Mouse (Mus musculus) kidney, adult 8-10 months (tissue): ENCODE data around the gene Cdt1.

Source experiments
- DNase-seq, 2 experiments: peaks; one replicate each; pipeline ENCODE4 v3.0.0; 2022

Cdt1 gene

GRCm38 (mm10) chr8:122574667-122575251 lies 6.9 kb downstream of the Cdt1 start:
- peak in 1 of 2 experiments; percentile 50 for DNase-seq

GRCm38 (mm10) chr8:122575286-122575685 lies 7.5 kb downstream of the Cdt1 start:
- DNase-seq: no peak

DNA sequence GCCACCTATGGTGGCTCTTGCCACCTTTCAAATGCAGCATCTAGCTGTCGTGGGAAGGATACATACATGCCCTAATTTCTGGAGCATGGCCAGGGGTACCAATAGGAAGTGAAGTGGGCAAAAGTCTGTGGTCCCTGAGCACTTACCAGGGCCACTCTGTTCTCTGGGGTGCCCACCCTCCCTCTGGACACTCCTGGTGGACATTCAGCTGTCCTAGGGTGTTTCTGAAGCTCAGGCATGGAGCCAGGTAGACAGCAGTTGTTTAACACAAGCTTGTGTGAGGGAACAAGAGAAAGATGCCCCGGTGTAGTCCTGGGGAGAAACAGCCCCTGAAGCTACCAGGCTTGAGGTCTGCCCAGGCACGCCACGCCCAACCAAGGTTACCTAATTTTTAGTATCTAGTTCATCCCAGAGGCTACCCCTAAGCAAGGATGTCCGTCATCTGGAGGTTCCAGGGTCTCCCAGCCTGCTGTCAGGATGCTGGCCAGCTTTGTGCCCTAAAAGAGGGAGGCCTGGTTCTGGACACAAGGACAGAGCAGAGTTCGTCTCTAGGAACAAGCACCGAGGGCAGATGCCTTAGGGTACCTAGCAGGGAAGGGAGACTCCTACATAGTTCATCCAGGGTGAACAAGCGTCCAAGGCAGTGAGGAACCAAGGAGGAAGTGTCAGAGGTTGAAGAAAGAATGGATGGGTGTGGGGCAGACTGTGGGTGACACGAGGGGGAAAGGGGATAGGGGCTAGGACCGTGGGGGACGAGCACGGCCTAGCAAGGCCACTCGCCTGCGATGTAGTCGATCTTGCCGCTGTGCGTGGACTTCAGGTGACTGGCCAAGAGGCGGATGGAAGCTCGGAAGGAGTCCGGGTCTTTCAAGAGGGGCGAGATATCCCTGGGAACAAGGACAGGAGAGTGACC lies 8.2 kb downstream of the Cdt1 start:
- DNase-seq: no peak

- DNase-seq: peak; percentile 95 to 98
Observed at GRCm38 (mm10) chr8:122576648-122577022, 8.8 kb downstream of the Cdt1 start, which contains the start of gene Aprt. Gene Aprt, minus strand, starts transcription at chr8:122576909.

DNA sequence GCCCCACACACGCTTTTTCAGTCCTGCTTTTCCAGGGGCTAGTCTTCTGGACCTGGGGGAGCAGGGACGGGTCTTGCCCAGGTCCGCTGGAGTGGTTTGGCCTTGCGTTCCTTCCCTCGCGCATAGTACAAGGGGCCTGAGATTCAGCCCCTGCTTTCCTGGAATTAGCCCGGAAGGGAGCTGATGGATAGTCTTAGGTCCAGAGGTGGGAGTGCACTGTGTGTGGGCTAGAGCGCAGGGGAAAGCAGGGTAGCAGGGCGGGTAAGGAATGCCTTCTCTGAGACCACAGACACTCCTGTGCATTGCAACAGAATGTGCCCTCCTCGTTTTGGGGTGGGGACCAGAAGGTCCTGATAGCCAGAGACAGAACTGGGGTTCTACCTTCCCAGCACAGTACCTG lies 9.3 kb downstream of the Cdt1 start:
- no peak for DNase-seq

- no peak for DNase-seq
Observed at GRCm38 (mm10) chr8:122579196-122579595, 11.4 kb downstream of the Cdt1 start.

DNA sequence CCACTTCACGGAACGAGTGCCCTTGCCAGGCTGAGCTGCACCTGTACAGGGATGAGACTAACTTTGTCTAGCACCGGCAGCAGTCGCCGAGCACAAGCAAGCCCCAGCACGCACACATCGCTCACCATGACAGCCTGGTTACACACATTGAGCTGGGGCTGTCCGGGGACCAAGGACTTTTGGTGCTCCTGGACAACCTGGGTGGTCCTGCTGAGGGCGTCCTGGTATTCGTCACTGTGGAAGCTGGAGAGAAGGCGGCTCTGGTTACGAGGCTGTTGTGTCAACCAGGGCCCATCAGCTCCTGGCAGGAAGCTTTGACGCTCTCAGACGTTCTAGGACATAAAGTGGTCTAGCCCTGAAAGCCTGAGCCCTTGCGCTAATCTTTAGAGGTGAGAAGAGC lies 13.1 kb downstream of the Cdt1 start:
- DNase-seq: no peak

- no peak for DNase-seq
Observed at GRCm38 (mm10) chr8:122584981-122585380, 17.2 kb downstream of the Cdt1 start.

GRCm38 (mm10) chr8:122585411-122585891 lies 17.6 kb downstream of the Cdt1 start:
- DNase-seq: no peak

GRCm38 (mm10) chr8:122586171-122586570 lies 18.4 kb downstream of the Cdt1 start:
- no peak for DNase-seq

DNA sequence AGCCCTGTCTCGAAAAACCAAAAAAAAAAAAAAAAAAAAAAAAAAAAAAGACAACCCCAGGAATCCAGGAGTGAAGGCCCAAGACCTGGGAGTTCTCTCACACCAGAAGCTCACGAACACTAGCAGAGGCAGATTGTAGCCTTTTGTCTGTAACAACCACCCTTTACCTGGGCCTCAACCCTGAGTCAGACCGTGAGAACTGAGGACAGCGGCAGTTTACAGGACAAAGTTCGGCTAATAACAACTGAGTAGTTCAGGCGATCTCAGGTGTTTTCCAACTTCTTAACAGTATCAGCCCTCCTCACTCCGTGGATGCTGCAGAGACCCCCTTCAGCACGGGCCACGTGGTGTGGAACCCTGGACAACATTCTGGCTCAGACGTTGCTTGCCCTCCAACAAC lies 18.9 kb downstream of the Cdt1 start:
- DNase-seq: no peak

DNA sequence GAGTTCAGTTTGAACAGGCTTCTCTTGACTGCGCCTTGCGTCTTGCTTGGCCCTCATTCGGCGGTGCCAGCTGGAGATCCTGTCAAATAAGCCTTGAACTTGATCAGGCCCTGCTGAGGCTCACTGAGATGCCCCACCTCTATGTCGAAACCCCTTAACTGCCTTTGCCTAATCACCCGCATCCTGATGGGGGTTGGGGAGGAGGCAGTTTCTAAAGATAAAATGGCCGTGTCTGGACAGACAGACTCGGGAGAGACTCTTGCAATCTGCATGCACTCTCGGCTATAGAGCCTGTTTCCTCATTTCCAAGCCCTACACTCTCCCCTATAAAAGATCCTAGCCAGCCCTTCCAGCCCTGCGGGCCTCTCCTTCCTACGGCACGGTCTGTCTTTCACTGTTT lies 25.4 kb downstream of the Cdt1 start:
- DNase-seq: no peak

DNA sequence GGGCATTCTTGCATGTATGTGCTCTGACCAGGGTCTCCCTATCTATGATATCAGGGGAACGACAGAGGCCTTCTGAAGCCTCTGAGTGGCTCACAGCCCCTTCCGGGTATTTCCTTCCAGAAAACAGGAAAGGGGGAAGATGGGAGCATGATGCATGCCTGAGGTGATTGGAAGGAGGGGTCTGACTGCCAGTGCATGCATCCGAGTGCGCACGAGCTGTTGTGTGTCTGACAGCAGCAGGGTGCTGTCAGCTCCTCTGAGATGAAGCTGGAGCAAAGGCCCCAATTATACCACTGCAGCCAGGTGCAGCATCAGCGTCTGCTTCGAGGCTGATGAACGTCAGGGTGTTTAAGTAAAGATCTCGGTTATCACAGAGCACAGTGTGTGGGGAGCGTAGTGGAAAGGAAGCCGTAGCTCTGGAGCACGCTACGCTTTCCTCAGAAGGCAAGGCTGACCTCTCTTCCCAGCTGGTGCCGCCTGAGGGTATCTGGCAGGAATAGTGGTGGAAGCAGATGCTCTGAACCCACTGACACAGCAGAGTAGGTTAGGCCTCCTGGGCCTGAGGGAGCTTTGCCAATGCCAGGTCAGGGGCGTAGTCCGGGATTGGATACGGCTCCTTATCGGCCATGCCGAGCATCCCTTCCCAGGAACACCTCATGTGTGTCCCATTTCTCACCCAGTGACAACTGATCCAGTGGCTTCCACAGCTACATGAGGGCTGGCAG lies 26.1 kb downstream of the Cdt1 start:
- DNase-seq: no peak

DNA sequence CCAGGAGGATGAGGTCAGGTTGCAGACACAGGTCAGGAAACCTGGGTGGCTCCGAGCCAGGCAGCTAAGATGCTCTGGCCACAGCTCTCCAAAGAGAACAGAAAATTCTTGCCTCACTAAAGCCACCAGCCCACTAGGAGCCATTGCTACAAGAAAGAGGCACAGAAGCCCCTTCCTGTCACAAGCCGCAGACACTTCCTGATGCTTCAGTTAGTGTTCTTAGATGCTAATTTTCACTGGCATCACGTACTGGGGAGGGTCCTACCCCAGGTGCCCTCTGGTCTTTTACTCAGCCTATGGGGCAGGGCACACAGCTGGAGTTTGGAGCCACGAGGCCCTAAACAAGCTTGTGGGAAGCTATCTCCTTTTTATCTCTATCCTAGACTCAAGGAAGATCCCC lies 28.2 kb downstream of the Cdt1 start:
- no peak for DNase-seq

DNA sequence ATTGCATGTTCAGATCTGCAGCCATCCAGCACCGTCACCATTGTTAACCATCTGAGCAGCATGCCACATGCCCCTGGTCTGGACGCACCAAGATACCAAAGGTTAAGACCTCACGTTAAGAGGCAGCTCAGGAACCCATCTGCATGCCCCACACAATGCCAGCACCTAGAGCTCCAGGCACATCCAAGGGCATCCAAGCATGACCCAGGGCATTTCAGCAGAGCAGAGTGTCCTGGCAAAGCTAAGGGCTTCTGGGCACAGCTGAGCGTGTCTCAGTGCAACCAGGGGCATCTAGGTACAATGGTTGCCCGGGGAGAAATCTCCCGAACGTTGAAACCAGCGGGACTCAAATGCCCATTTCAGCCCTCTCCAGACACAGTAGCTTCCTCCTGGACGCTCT lies 32.9 kb downstream of the Cdt1 start:
- peak; percentile 77 to 80 for DNase-seq

DNA sequence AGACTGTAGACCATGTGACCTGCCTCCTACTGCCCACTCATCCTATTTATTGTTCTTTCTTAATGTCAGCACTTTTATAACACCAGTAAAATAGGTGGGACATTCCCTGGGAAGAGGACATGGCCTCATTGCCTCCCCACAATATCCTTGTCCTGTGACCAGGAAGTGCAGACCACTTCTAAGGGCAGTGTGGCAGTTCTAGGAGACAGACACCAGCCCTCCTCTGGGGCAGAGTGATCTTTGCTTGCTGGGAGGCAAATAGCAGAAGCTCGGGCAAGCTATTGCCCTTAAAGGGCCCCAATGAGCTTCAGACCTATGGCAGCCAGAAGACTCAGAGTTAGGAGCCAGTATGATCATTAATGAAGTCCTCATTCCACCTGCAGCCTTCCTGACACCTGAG lies 36.8 kb downstream of the Cdt1 start:
- DNase-seq: no peak

- no peak for DNase-seq
Observed at GRCm38 (mm10) chr8:122605367-122605766, 37.6 kb downstream of the Cdt1 start.

DNA sequence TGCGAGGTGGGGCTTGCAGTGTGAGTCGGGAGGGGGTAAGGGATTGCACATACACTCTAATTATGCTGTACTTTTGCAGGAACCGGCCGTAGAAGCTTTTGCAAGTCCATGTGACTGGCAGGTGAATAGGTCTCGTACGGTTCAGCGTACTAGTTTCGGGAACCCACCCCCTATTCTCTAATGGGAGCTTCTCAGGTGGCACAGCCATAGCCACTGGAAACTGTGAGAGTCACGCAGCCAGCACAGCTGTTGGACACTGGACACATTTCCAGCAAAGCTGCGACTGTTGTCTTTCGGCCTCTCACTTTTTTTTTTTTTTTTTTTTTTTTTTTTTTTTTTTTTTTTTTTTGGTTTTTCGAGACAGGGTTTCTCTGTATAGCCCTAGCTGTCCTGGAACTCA lies 39.0 kb downstream of the Cdt1 start:
- DNase-seq: no peak

GRCm38 (mm10) chr8:122610209-122610608 lies 42.4 kb downstream of the Cdt1 start:
- DNase-seq: no peak

DNA sequence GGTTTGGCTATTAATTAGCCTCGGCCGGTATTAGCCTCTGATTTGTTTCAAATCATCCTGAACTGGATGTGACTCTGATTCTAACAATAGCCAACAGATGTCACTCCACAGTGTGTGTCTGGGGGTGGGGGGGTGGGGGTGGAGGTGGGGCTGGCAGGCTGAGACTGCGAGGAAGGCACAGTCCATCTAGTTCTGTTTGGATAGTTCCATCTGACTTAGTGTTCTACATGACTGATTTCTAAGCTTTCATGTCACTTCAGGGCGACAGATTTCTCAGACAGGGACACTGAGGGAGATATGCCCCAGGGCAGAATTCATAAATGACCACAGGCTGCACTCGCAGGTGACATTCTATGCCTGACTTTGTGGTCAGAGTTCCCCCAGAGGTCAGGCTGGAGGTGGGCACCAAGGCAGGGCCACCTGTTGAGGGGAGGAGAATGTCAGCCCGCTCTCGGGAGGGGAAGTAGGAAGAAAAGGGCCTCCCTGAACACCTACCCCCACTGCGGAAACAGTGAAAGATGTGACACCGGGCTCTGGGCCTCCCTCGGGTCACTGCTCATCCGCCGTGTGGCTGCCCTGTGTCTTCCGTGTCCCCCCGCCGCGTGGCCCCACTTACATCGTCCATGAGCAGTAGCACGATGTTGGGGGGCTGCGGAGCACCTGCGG lies 42.9 kb downstream of the Cdt1 start:
- peak in 1 of 2 experiments; percentile 39 for DNase-seq

- peak; percentile 97 for DNase-seq
Observed at GRCm38 (mm10) chr8:122611295-122612133, 43.7 kb downstream of the Cdt1 start, which contains the start of the genes Galns and Trappc2l. Gene Galns, minus strand, starts transcription at chr8:122611463. Gene Trappc2l, plus strand, starts transcription at chr8:122611640.
